Mouse (Mus musculus) heart, postnatal 0 days (tissue): Measurements from ENCODE around the gene Fxyd3. TPM values are rescaled to one million over a fixed set of nuclear protein-coding genes. Genes with fewer than 3 reads are reported as not detected.

Experiments used
- ATAC-seq: fragments of 200-750 bp; cut with Nextera tagmentation; 2 replicates; pipeline ENCODE4 v1.8.0; 2017; ENCODE audit warnings: low read depth, moderate number of reproducible peaks, moderate library complexity; ENCODE audit not compliant: insufficient read depth
- DNase-seq: peaks from one replicate; pipeline ENCODE4 v3.0.0-alpha.2; 2016; ENCODE audit warnings: low spot score
- H3K27ac ChIP-seq: fragments of 300-500 bp; sonication (generic); 2 replicates; pipeline ENCODE4 v1.5.1; 2014; ENCODE audit warnings: low read depth, mild to moderate bottlenecking
- H3K27me3 ChIP-seq: fragments of 300-500 bp; sonication (generic); 2 replicates; pipeline ENCODE4 v1.6.1; 2014; ENCODE audit warnings: low read length, mixed read lengths; ENCODE audit not compliant: control insufficient read depth, insufficient read depth
- H3K36me3 ChIP-seq: fragments of 300-500 bp; sonication (generic); replicated peaks from 2 replicates; pipeline ENCODE4 v1.6.1; 2014; ENCODE audit warnings: low read length, mixed read lengths; ENCODE audit not compliant: control insufficient read depth, insufficient read depth
- H3K4me1 ChIP-seq: fragments of 300-500 bp; sonication (generic); 2 replicates; pipeline ENCODE4 v1.6.1; 2014; ENCODE audit warnings: antibody characterized with exemption; ENCODE audit not compliant: control insufficient read depth, insufficient read depth
- H3K4me2 ChIP-seq: fragments of 300-500 bp; sonication (generic); 2 replicates; pipeline ENCODE4 v1.6.1; 2014; ENCODE audit warnings: low read depth, mild to moderate bottlenecking, low read length, moderate library complexity
- H3K4me3 ChIP-seq: fragments of 300-500 bp; sonication (generic); 2 replicates; pipeline ENCODE4 v1.5.1; 2014; ENCODE audit warnings: low read depth, low read length
- H3K9ac ChIP-seq: fragments of 300-500 bp; sonication (generic); replicated peaks from 2 replicates; pipeline ENCODE4 v1.6.1; 2014; ENCODE audit warnings: low read depth, low read length, mixed read lengths
- H3K9me3 ChIP-seq: fragments of 300-500 bp; sonication (generic); replicated peaks from 2 replicates; pipeline ENCODE4 v1.6.1; 2016; ENCODE audit warnings: low read length; ENCODE audit not compliant: control insufficient read depth
- CTCF ChIP-seq: IDR thresholded peaks from 2 replicates; pipeline ENCODE4 v1.5.1; 2016; ENCODE audit warnings: antibody characterized with exemption, control low read depth, low read depth
- EP300 ChIP-seq: IDR thresholded peaks from 2 replicates; pipeline ENCODE4 v1.6.1; 2016; ENCODE audit warnings: antibody characterized with exemption, low read depth
- WGBS: fragments of 180-500 bp; shearing (Covaris S2); extraction: QIAGEN DNeasy Blood & Tissue Kit; methylation state at CpG from one replicate; pipeline ENCODE4 v1.1.7; 2014; 5-methylcytosine and 5-hydroxymethylcytosine counted together
- polyA plus RNA-seq: library from polyadenylated mRNA; unstranded; fragments of >200 nt; fragmentation: Nextera tagmentation; extraction: Ambion mirVana; gene quantifications from 2 replicates; pipeline ENCODE4 v1.2.1, GENCODE M21; 2015
- total RNA-seq: library from RNA; depleted of rRNA; stranded (reverse); fragments of >200 nt; gene quantifications from 2 replicates; pipeline ENCODE4 v1.2.3, GENCODE M21; 2014; ENCODE audit warnings: low replicate concordance

Fxyd3 gene
- total and polyA plus RNA-seq, 2 experiments from 2014 or later, result 0.66 to 0.92 TPM

- Histone ChIP-seq H3K27ac (no peak overlapping the region), H3K4me1 (peaks cover 9% of the 10 kb centered on the region), H3K36me3 (no peaks in the 10 kb centered on the region), H3K4me2 (no peak overlapping the region), H3K9ac (no peak overlapping the region), H3K9me3 (no peaks in the 10 kb centered on the region), H3K27me3 (no peaks in the 10 kb centered on the region), H3K4me3 (no peak overlapping the region)
- TF ChIP-seq CTCF, result no peak
- no peak for TF ChIP-seq EP300
- WGBS, result 55% methylated on average over 3 of the region's 3 CpGs
- ATAC-seq (no peak), DNase-seq (no peak)
Observed at GRCm38 (mm10) chr7:31088206-31088605, 11.7 kb upstream of the Fxyd3 start.

GRCm38 (mm10) chr7:31087262-31087661 lies 10.8 kb upstream of the Fxyd3 start:
- ATAC-seq (no peak), DNase-seq (no peak)
- Histone ChIP-seq H3K27me3 (no peaks in the 10 kb centered on the region), H3K9ac (no peak overlapping the region), H3K4me2 (no peak overlapping the region), H3K27ac (no peak overlapping the region), H3K36me3 (no peaks in the 10 kb centered on the region), H3K4me1 (peaks cover 9% of the 10 kb centered on the region), H3K4me3 (no peak overlapping the region), H3K9me3 (no peaks in the 10 kb centered on the region)
- WGBS, result 48% methylated on average over 2 of the region's 2 CpGs
- TF ChIP-seq CTCF (no peak), EP300 (no peak)

GRCm38 (mm10) chr7:31086175-31086755 lies 9.8 kb upstream of the Fxyd3 start:
- no peak overlapping the region for H3K27ac ChIP-seq
- H3K36me3 ChIP-seq, result no peaks in the 10 kb centered on the region
- H3K4me3 ChIP-seq, result no peak overlapping the region
- no peak for TF ChIP-seq CTCF
- no peak overlapping the region for H3K9ac ChIP-seq
- DNase-seq, result no peak
- H3K4me1 ChIP-seq, result peaks cover 9% of the 10 kb centered on the region
- ATAC-seq, result no peak
- WGBS, result 84% methylated on average over 9 of the region's 9 CpGs
- no peaks in the 10 kb centered on the region for H3K9me3 ChIP-seq
- H3K4me2 ChIP-seq, result no peak overlapping the region
- no peaks in the 10 kb centered on the region for H3K27me3 ChIP-seq

- H3K4me2 ChIP-seq, result no peak overlapping the region
- H3K9ac ChIP-seq, result no peak overlapping the region
- H3K36me3 ChIP-seq, result no peaks in the 10 kb centered on the region
- ATAC-seq (no peak), DNase-seq (no peak)
- no peak overlapping the region for H3K4me3 ChIP-seq
- no peak overlapping the region for H3K27ac ChIP-seq
- H3K4me1 ChIP-seq, result peaks cover 9% of the 10 kb centered on the region
- no peak for TF ChIP-seq CTCF
- TF ChIP-seq EP300, result no peak
- WGBS, result 25% methylated on average over 3 of the region's 3 CpGs
- H3K9me3 ChIP-seq, result no peaks in the 10 kb centered on the region
- no peaks in the 10 kb centered on the region for H3K27me3 ChIP-seq
Observed at GRCm38 (mm10) chr7:31085171-31085570, 8.7 kb upstream of the Fxyd3 start.

- no peak overlapping the region for H3K4me3 ChIP-seq
- H3K9me3 ChIP-seq, result no peaks in the 10 kb centered on the region
- no peaks in the 10 kb centered on the region for H3K36me3 ChIP-seq
- ATAC-seq, result no peak
- no peaks in the 10 kb centered on the region for H3K27me3 ChIP-seq
- H3K27ac ChIP-seq, result no peak overlapping the region
- H3K4me1 ChIP-seq, result peaks cover 9% of the 10 kb centered on the region
- no peak overlapping the region for H3K4me2 ChIP-seq
- no peak for DNase-seq
- H3K9ac ChIP-seq, result no peak overlapping the region
- WGBS, result 62% methylated on average over 9 of the region's 9 CpGs
- no peak for TF ChIP-seq CTCF
- TF ChIP-seq EP300, result no peak
Observed at GRCm38 (mm10) chr7:31084140-31084539, 7.6 kb upstream of the Fxyd3 start.
